Mouse (Mus musculus): ENCODE measurements around the gene Plvap. TPM values are rescaled to one million over a fixed set of nuclear protein-coding genes. Genes with fewer than 3 reads are reported as not detected.

The Plvap gene
- polyA plus RNA-seq, 1 experiment from 2014 or later: 165 TPM

- 79% methylated on average over 3 of the region's 3 CpGs for WGBS
- no peak for ATAC-seq (ENCODE audit: low FRiP score, low TSS enrichment)
- Histone ChIP-seq H3K27ac (ENCODE audit: low read length) (no peak overlapping the region), H3K9me3 (ENCODE audit: low read length) (no peaks in the 10 kb centered on the region), H3K36me3 (ENCODE audit: insufficient read depth, low read length) (peaks cover 21% of the 10 kb centered on the region), H3K4me1 (ENCODE audit: insufficient read depth, low read length) (peaks cover 17% of the 10 kb centered on the region), H3K4me2 (replicated peaks; ENCODE audit: low read depth, low read length) (peak overlapping the region; percentile 84), H3K9ac (replicated peaks; ENCODE audit: low read length) (peak overlapping the region; percentile 79), H3K27me3 (ENCODE audit: insufficient read depth, low read length) (no peaks in the 10 kb centered on the region), H3K4me3 (ENCODE audit: low read length) (peak overlapping the region; percentile 78)
Observed at GRCm38 (mm10) chr8:71470146-71470912, 41.2 kb downstream of the Plvap start.

DNA sequence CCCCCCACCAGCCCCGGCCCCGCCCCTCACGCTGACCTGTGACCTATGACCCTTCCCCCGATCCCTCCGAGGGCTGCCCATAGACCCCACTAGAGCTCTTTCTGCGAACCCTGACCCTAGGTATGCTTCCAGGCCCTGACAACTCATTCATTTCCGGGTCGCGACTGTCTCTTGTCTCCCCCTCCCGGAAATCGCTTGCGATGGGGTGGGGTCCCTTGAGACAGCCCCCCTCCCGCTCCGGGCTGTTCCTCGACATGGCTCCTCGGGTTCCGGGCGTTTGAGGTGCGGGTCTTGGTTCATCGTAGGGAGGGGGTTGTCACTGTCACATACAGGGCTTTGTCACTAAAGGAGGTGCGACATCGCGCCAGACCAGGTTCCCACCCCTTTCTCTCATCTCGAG, 42.1 kb downstream of the Plvap start:
- H3K4me3 ChIP-seq (ENCODE audit: low read length): peak overlapping the region; percentile 78
- no peak overlapping the region for H3K27ac ChIP-seq (ENCODE audit: low read length)
- under 1% methylated on average over 22 of the region's 24 CpGs for WGBS
- H3K4me2 ChIP-seq (replicated peaks; ENCODE audit: low read depth, low read length): peak overlapping the region; percentile 84
- H3K27me3 ChIP-seq (ENCODE audit: insufficient read depth, low read length): no peaks in the 10 kb centered on the region
- ATAC-seq (ENCODE audit: low FRiP score, low TSS enrichment): peak; percentile 17
- peak overlapping the region; percentile 79 for H3K9ac ChIP-seq (replicated peaks; ENCODE audit: low read length)
- H3K36me3 ChIP-seq (ENCODE audit: insufficient read depth, low read length): peaks cover 18% of the 10 kb centered on the region
- H3K9me3 ChIP-seq (ENCODE audit: low read length): no peaks in the 10 kb centered on the region
- peaks cover 19% of the 10 kb centered on the region for H3K4me1 ChIP-seq (ENCODE audit: insufficient read depth, low read length)

DNA sequence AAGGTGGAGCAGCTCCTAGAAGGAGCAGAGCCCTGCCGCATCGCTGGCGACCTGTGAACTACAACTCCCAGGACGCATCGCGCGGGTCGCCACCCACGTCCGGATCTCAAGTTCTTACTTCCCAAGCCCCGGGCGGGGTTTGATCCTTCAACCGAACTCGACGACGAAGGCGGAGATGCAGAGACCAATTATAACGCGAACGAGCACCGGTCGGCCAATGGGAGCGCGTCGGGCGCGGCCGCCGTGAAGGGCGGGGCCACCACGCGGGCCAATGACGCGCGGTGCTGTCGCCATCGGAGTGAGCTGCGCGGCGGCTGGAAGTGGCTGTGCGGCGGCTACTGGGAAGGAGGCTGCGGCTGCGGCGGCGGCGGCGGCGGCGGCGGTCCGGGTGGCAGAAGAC, 42.6 kb downstream of the Plvap start, which contains the start of gene Dda1:
Gene Dda1, plus strand, starts transcription at position 284 of the 400 bp plus-strand sequence.
- Histone ChIP-seq H3K27ac (ENCODE audit: low read length) (no peak within 1 kb of the TSS), H3K9ac (replicated peaks; ENCODE audit: low read length) (peak within 1 kb of the TSS; percentile 79), H3K27me3 (ENCODE audit: insufficient read depth, low read length) (no peaks in the 10 kb centered on the region), H3K9me3 (ENCODE audit: low read length) (no peaks in the 10 kb centered on the region), H3K4me1 (ENCODE audit: insufficient read depth, low read length) (peaks cover 24% of the 10 kb centered on the region), H3K4me2 (replicated peaks; ENCODE audit: low read depth, low read length) (peak within 1 kb of the TSS; percentile 84), H3K36me3 (ENCODE audit: insufficient read depth, low read length) (peaks cover 14% of the 10 kb centered on the region), H3K4me3 (ENCODE audit: low read length) (peak within 1 kb of the TSS; percentile 78)
- peak; percentile 89 for ATAC-seq (ENCODE audit: low FRiP score, low TSS enrichment)
- under 1% methylated on average over 42 of the region's 52 CpGs for WGBS

DNA sequence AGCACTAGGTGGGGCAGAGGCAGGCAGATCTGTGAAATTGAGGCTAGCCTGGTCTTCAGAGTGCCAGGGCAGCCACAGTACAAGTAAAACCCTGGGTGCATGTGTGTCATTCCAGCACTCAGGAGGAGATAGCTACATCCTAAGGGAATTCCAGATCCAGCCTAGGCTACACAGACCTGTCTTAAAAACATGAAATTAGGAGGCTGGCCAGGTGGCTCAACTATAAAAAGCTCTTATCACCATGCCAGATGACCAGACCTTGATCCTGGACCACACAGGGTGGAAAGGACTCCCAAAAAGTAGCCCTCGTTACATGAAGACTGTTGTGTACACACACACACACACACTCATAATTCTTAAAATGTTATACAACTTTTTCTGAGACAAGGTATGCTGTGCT, 43.6 kb downstream of the Plvap start:
- Histone ChIP-seq H3K9me3 (ENCODE audit: low read length) (no peaks in the 10 kb centered on the region), H3K9ac (replicated peaks; ENCODE audit: low read length) (no peak overlapping the region), H3K36me3 (ENCODE audit: insufficient read depth, low read length) (peaks cover 10% of the 10 kb centered on the region; the same call in 1 of the 2 replicates), H3K27ac (ENCODE audit: low read length) (no peak overlapping the region), H3K4me2 (replicated peaks; ENCODE audit: low read depth, low read length) (no peak overlapping the region), H3K4me3 (ENCODE audit: low read length) (no peak overlapping the region), H3K4me1 (ENCODE audit: insufficient read depth, low read length) (peaks cover 27% of the 10 kb centered on the region), H3K27me3 (ENCODE audit: insufficient read depth, low read length) (no peaks in the 10 kb centered on the region)
- 96% methylated on average over 1 of the region's 1 CpGs for WGBS
- ATAC-seq (ENCODE audit: low FRiP score, low TSS enrichment): no peak

DNA sequence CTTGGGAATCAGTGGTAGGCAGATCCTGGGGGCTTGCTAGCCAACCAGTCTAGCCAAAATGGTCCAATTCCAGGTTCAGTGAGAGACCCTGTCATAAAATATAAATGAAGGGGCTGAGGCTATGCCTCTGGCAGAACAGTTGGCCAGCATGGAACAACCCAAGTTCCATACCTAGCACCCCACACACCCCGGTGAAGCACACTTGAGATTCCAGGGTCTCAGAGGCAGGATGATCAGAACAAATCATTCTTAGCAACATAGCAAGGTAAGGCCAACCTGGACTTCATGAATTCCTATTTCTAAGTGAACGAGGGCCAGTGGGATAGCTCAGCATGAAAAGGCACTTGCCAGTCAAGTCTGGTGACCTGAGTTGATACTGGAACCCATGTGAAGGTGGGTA, 44.4 kb downstream of the Plvap start:
- ATAC-seq (ENCODE audit: low FRiP score, low TSS enrichment): no peak
- Histone ChIP-seq H3K4me1 (ENCODE audit: insufficient read depth, low read length) (peaks cover 34% of the 10 kb centered on the region), H3K9me3 (ENCODE audit: low read length) (no peaks in the 10 kb centered on the region), H3K36me3 (ENCODE audit: insufficient read depth, low read length) (peaks cover 4% of the 10 kb centered on the region; the same call in 1 of the 2 replicates), H3K4me3 (ENCODE audit: low read length) (no peak overlapping the region), H3K27ac (ENCODE audit: low read length) (no peak overlapping the region), H3K4me2 (replicated peaks; ENCODE audit: low read depth, low read length) (no peak overlapping the region), H3K27me3 (ENCODE audit: insufficient read depth, low read length) (no peaks in the 10 kb centered on the region), H3K9ac (replicated peaks; ENCODE audit: low read length) (no peak overlapping the region)
- WGBS: 94% methylated on average over 2 of the region's 2 CpGs

- no peak overlapping the region for H3K4me2 ChIP-seq (replicated peaks; ENCODE audit: low read depth, low read length)
- peaks cover 35% of the 10 kb centered on the region for H3K4me1 ChIP-seq (ENCODE audit: insufficient read depth, low read length)
- no peak overlapping the region for H3K27ac ChIP-seq (ENCODE audit: low read length)
- ATAC-seq (ENCODE audit: low FRiP score, low TSS enrichment): no peak
- WGBS: 94% methylated on average over 5 of the region's 5 CpGs
- H3K9ac ChIP-seq (replicated peaks; ENCODE audit: low read length): no peak overlapping the region
- H3K36me3 ChIP-seq (ENCODE audit: insufficient read depth, low read length): peaks cover 5% of the 10 kb centered on the region; the same call in 1 of the 2 replicates
- H3K27me3 ChIP-seq (ENCODE audit: insufficient read depth, low read length): no peaks in the 10 kb centered on the region
- H3K4me3 ChIP-seq (ENCODE audit: low read length): no peak overlapping the region
- no peaks in the 10 kb centered on the region for H3K9me3 ChIP-seq (ENCODE audit: low read length)
Observed at GRCm38 (mm10) chr8:71466198-71466597, 45.4 kb downstream of the Plvap start.

- Histone ChIP-seq H3K36me3 (ENCODE audit: insufficient read depth, low read length) (peaks cover 7% of the 10 kb centered on the region; the same call in 1 of the 2 replicates), H3K9ac (replicated peaks; ENCODE audit: low read length) (peak overlapping the region; percentile 69), H3K27me3 (ENCODE audit: insufficient read depth, low read length) (no peaks in the 10 kb centered on the region), H3K4me2 (replicated peaks; ENCODE audit: low read depth, low read length) (peak overlapping the region; percentile 83), H3K9me3 (ENCODE audit: low read length) (no peaks in the 10 kb centered on the region), H3K27ac (ENCODE audit: low read length) (no peak overlapping the region), H3K4me1 (ENCODE audit: insufficient read depth, low read length) (peaks cover 35% of the 10 kb centered on the region), H3K4me3 (ENCODE audit: low read length) (peak overlapping the region; percentile 82)
- no peak for ATAC-seq (ENCODE audit: low FRiP score, low TSS enrichment)
- WGBS: 75% methylated on average over 8 of the region's 8 CpGs
Observed at GRCm38 (mm10) chr8:71465733-71466132, 45.8 kb downstream of the Plvap start.

GRCm38 (mm10) chr8:71464513-71465500, 46.7 kb downstream of the Plvap start, which contains the start of gene Mrpl34:
Mrpl34 (plus strand) TSS chr8:71464959.
- ATAC-seq (ENCODE audit: low FRiP score, low TSS enrichment): peak; percentile 76
- no peaks in the 10 kb centered on the region for H3K9me3 ChIP-seq (ENCODE audit: low read length)
- H3K4me2 ChIP-seq (replicated peaks; ENCODE audit: low read depth, low read length): peak within 1 kb of the TSS; percentile 83
- peak within 1 kb of the TSS; percentile 69 for H3K9ac ChIP-seq (replicated peaks; ENCODE audit: low read length)
- peak within 1 kb of the TSS; percentile 82 for H3K4me3 ChIP-seq (ENCODE audit: low read length)
- peaks cover 28% of the 10 kb centered on the region for H3K4me1 ChIP-seq (ENCODE audit: insufficient read depth, low read length)
- under 1% methylated on average over 59 of the region's 59 CpGs for WGBS
- H3K27ac ChIP-seq (ENCODE audit: low read length): peak within 1 kb of the TSS; percentile 89
- no peaks in the 10 kb centered on the region for H3K27me3 ChIP-seq (ENCODE audit: insufficient read depth, low read length)
- peaks cover 7% of the 10 kb centered on the region; the same call in 1 of the 2 replicates for H3K36me3 ChIP-seq (ENCODE audit: insufficient read depth, low read length)

DNA sequence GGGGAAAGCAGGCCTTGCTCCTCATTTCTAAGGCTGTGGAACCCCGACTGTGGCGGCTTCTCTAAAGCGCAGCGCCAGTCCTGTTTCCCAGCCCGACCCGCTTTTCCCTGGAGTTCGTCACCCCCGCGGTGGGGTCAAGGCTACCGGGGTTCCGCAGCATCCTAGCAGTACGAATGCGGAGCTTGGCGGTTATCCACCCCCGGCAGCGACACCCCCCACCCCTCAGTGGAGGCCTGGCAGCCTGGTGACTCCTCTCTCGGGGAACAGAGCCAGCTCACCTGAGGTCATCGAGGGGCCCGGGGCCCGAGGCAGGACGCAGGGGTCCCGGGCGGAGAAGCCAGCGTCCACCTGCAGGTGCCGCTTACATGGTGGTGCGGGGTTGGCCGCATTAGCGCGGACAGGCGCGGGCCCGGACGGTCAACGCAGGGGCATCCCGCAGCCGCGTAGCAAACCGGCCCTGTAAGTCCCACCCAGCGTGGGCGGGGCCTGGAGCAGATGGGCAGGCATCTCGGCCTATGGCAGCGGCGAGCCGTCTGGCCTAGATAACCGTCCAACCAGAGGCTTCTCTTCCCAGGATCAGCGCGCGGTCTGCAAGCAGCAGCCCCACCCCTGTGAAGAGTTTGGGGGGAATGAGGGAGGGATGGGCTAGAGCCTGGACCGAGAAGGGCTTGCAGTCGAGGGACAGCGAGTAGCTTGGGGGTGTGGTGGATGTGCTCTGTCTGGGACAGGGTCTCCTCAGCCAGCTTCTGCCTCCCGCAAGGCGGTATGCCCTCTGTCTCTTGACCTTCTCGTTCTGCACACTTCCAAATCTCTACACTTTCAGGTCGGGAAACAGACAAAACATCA, 48.1 kb downstream of the Plvap start, which contains the start of gene Abhd8:
Gene Abhd8, minus strand, starts transcription at position 468 of the 846 bp plus-strand sequence.
- peaks cover 25% of the 10 kb centered on the region for H3K4me1 ChIP-seq (ENCODE audit: insufficient read depth, low read length)
- peaks cover 13% of the 10 kb centered on the region; the same call in 1 of the 2 replicates for H3K36me3 ChIP-seq (ENCODE audit: insufficient read depth, low read length)
- ATAC-seq (ENCODE audit: low FRiP score, low TSS enrichment): peak; percentile 83
- under 1% methylated on average over 55 of the region's 55 CpGs for WGBS
- no peaks in the 10 kb centered on the region for H3K27me3 ChIP-seq (ENCODE audit: insufficient read depth, low read length)
- H3K9me3 ChIP-seq (ENCODE audit: low read length): no peaks in the 10 kb centered on the region
- H3K4me3 ChIP-seq (ENCODE audit: low read length): peak within 1 kb of the TSS; percentile 82
- peak within 1 kb of the TSS; percentile 83 for H3K4me2 ChIP-seq (replicated peaks; ENCODE audit: low read depth, low read length)
- H3K9ac ChIP-seq (replicated peaks; ENCODE audit: low read length): peak within 1 kb of the TSS; percentile 82
- H3K27ac ChIP-seq (ENCODE audit: low read length): peak within 1 kb of the TSS; percentile 89

All from kidney, embryonic 16.5 days (tissue).